Mouse (Mus musculus) stomach, embryonic 14.5 days (tissue): ENCODE data around the gene Pnkp. TPM values are rescaled to one million over a fixed set of nuclear protein-coding genes. Genes with fewer than 3 reads are reported as not detected.

Source experiments
- ATAC-seq: fragments of 200-750 bp; cut with Nextera tagmentation; 2 replicates; pipeline ENCODE4 v1.8.0; 2017; ENCODE audit warnings: low read depth, moderate TSS enrichment; ENCODE audit not compliant: insufficient number of reproducible peaks, insufficient read depth, low FRiP score
- H3K27ac ChIP-seq: fragments of 300-500 bp; sonication (generic); 2 replicates; pipeline ENCODE4 v1.5.1; 2014; ENCODE audit warnings: mild to moderate bottlenecking, low read length, moderate library complexity, mixed read lengths
- H3K27me3 ChIP-seq: fragments of 300-500 bp; sonication (generic); 2 replicates; pipeline ENCODE4 v1.6.1; 2014; ENCODE audit warnings: low read length, control low read depth, mixed read lengths; ENCODE audit not compliant: control insufficient read depth, insufficient read depth
- H3K36me3 ChIP-seq: fragments of 300-500 bp; sonication (generic); 2 replicates; pipeline ENCODE4 v1.6.1; 2014; ENCODE audit warnings: mild to moderate bottlenecking, control low read depth, low read length, moderate library complexity, mixed read lengths; ENCODE audit not compliant: control insufficient read depth, insufficient read depth
- H3K4me1 ChIP-seq: fragments of 300-500 bp; sonication (generic); 2 replicates; pipeline ENCODE4 v1.6.1; 2014; ENCODE audit warnings: low read length, control low read depth, mixed read lengths; ENCODE audit not compliant: control insufficient read depth, insufficient read depth
- H3K4me2 ChIP-seq: fragments of 300-500 bp; sonication (generic); replicated peaks from 2 replicates; pipeline ENCODE4 v1.6.1; 2014; ENCODE audit warnings: low read depth, low read length, control low read depth
- H3K4me3 ChIP-seq: fragments of 300-500 bp; sonication (generic); 2 replicates; pipeline ENCODE4 v1.5.1; 2014; ENCODE audit warnings: low read depth, low read length, control low read depth
- H3K9ac ChIP-seq: fragments of 300-500 bp; sonication (generic); replicated peaks from 2 replicates; pipeline ENCODE4 v1.6.1; 2014; ENCODE audit warnings: low read depth, mild to moderate bottlenecking, control low read depth, low read length, moderate library complexity, mixed read lengths
- H3K9me3 ChIP-seq: fragments of 300-500 bp; sonication (generic); 2 replicates; pipeline ENCODE4 v1.6.1; 2016; ENCODE audit warnings: low read depth, low read length, control low read depth; ENCODE audit not compliant: control insufficient read depth
- WGBS: fragments of 180-500 bp; shearing (Covaris S2); extraction: QIAGEN DNeasy Blood & Tissue Kit; methylation state at CpG from one replicate; pipeline ENCODE4 v1.1.7; 2014; 5-methylcytosine and 5-hydroxymethylcytosine counted together
- microRNA counts: library from miRNA; unstranded; fragments of <30 nt; microRNA quantifications from one replicate; lab custom pipeline; 2016
- microRNA-seq: library from miRNA; unstranded; fragments of <30 nt; microRNA quantifications from one replicate; pipeline ENCODE4, GENCODE M21; 2016
- polyA plus RNA-seq: library from polyadenylated mRNA; unstranded; fragments of >200 nt; fragmentation: Nextera tagmentation; extraction: Ambion mirVana; gene quantifications from 2 replicates; pipeline ENCODE4 v1.2.1, GENCODE M21; 2014

Gene Pnkp
- polyA plus RNA-seq, 1 experiment from 2014 or later = 30.0 TPM

DNA sequence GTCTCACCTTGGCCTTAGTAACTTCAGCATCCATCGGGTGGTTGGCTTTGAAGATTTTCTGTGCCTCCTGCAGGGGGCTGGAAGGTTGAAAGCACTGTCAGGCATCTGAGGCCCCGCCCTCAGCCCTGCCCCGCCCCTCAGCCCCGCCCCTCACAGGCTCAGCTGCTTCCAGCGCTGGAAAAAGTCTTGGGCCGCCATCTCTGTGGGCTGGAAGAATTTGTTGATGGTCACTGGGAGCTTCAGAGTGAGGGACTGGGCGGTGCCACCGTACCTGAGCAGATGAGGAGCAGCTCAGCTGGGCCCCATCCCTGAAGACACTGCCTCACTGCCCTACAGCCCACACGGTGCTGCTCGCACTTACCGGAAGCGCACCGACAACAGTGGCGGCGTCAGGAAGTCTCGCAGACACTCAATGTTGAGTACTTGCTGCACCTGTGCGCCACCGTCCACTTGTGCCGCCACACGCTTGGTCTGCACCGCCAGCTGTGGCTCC lies 44.3 kb downstream of the Pnkp start:
- no peak overlapping the region for H3K27ac ChIP-seq

DNA sequence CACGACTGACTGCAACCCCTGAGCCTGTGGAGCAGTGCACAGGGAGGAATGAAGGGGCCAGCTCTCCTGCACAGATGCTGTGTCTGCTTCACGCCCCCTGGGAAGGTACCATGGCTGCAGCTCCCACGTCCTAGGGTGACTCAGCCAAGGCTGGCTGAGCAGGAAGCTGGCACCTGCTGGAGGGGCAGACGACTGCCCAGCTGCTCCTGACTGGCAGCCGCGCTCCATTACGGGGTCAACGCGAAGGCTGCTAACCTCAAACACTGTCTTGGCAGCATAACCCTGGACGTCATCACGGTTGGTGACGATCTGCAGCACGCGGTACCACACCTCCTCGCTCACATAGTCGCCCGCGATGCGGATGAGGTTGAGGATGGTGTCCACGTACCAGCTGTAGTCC lies 48.5 kb downstream of the Pnkp start:
- no peak overlapping the region for H3K4me3 ChIP-seq
- no peaks in the 10 kb centered on the region for H3K9me3 ChIP-seq
- no peak overlapping the region for H3K4me2 ChIP-seq
- peaks cover 79% of the 10 kb centered on the region for H3K36me3 ChIP-seq
- no peak for ATAC-seq
- peaks cover 7% of the 10 kb centered on the region; the same call in 1 of the 2 replicates for H3K4me1 ChIP-seq
- H3K27ac ChIP-seq = no peak overlapping the region
- WGBS = 93% methylated on average over 20 of the region's 20 CpGs
- no peaks in the 10 kb centered on the region for H3K27me3 ChIP-seq
- H3K9ac ChIP-seq = no peak overlapping the region

More for the DNA sequence above, 44.3 kb downstream of the Pnkp start:
- no peaks in the 10 kb centered on the region for H3K27me3 ChIP-seq
- H3K4me2 ChIP-seq = peak overlapping the region; percentile 46
- H3K36me3 ChIP-seq = peaks cover 48% of the 10 kb centered on the region
- ATAC-seq = peak; percentile 25; the same call in 1 of the 2 replicates
- H3K9me3 ChIP-seq = no peaks in the 10 kb centered on the region
- H3K4me1 ChIP-seq = peaks cover 20% of the 10 kb centered on the region; the same call in 1 of the 2 replicates
- H3K9ac ChIP-seq = no peak overlapping the region; the same call in 1 of the 2 replicates
- WGBS = 9% methylated on average over 21 of the region's 21 CpGs
- H3K4me3 ChIP-seq = peak overlapping the region; percentile 23

DNA sequence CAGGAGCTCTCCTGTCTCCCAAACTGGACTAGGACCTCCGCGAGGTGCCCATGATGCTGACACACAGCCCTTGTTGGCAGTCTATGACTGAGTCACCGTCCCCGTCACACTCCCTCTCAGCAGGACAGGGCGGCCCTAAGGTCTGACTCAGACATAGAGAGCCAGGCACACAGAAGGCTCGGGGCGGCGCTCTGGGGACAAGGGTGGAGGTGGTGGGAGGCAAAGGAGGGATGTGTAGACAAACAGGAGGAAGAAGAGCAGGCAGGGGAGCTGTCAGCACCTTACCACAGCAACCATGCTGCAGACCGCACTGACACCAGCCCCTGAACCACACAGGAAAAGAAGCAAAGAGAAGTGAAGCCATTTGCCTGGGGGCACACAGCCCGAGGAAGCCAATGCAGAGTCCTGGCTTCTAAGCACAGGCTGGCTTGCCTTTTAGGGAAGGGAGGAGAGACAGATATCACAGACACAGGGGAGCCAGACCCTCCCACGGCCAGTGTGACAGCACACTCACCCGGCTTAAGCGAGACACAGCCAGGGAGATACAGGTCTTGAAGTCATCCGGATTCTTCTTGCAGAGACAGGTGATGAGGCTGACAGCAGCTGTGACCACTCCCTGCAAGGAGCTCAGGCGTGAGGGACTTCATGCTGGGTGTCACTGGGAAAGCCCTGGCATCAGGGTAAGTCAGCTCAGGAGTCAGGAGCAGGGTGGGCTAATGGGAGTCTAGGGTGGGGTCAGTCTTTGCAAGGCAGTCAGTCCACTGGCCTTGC lies 52.0 kb downstream of the Pnkp start:
- H3K27me3 ChIP-seq = no peaks in the 10 kb centered on the region
- H3K9me3 ChIP-seq = no peaks in the 10 kb centered on the region
- ATAC-seq = no peak
- H3K4me2 ChIP-seq = no peak overlapping the region
- H3K36me3 ChIP-seq = peaks cover 85% of the 10 kb centered on the region
- 89% methylated on average over 15 of the region's 15 CpGs for WGBS
- H3K27ac ChIP-seq = no peak overlapping the region
- H3K4me3 ChIP-seq = no peak overlapping the region
- no peak overlapping the region for H3K9ac ChIP-seq
- H3K4me1 ChIP-seq = no peaks in the 10 kb centered on the region

MicroRNA genes within 50 kb of the gene (microRNA counts, 519-probe panel; counts per million panel counts)
- microRNA mmu-miR-707 (lab: Ali Mortazavi, UCI) = not detected

Small RNA genes within 50 kb of the gene (microRNA-seq; reads per million reads assigned to microRNA genes)
- not detected for gene Mir707

Other genes with a start within 250 kb of the Pnkp start
- gene Myh14, start 186.3 kb upstream of the Pnkp start, polyA plus RNA-seq = 14.0 and 15.8 TPM in 2 replicates
- not detected in 2 replicates for gene Izumo2, start 148.4 kb upstream of the Pnkp start, polyA plus RNA-seq
- 32.9 and 34.7 TPM in 2 replicates for gene Vrk3, start 108.7 kb upstream of the Pnkp start, polyA plus RNA-seq
- gene Zfp473, start 106.1 kb upstream of the Pnkp start, polyA plus RNA-seq = 1.9 and 3.0 TPM in 2 replicates
- gene Nup62, start 41.1 kb upstream of the Pnkp start, polyA plus RNA-seq = 54.2 and 56.6 TPM in 2 replicates
- 1.2 and 3.0 TPM in 2 replicates for gene Il4i1, start 40.8 kb upstream of the Pnkp start, polyA plus RNA-seq
- 3.1 and 4.4 TPM in 2 replicates for gene Atf5, start 40.5 kb upstream of the Pnkp start, polyA plus RNA-seq
- gene Akt1s1, start 8.1 kb upstream of the Pnkp start, polyA plus RNA-seq = 43.6 and 54.9 TPM in 2 replicates
- gene Tbc1d17, start 8.1 kb upstream of the Pnkp start, polyA plus RNA-seq = 64.6 and 71.8 TPM in 2 replicates
- gene Ptov1, start 12.6 kb downstream of the Pnkp start, polyA plus RNA-seq = 377 and 384 TPM in 2 replicates
- gene Med25, start 35.6 kb downstream of the Pnkp start, polyA plus RNA-seq = 65.2 and 79.4 TPM in 2 replicates
- gene Fuz, start 38.9 kb downstream of the Pnkp start, polyA plus RNA-seq = 25.8 and 26.4 TPM in 2 replicates
- 67.3 and 72.1 TPM in 2 replicates for gene Ap2a1, start 72.4 kb downstream of the Pnkp start, polyA plus RNA-seq
- 0.17 TPM in 2 replicates for gene Tsks, start 86.1 kb downstream of the Pnkp start, polyA plus RNA-seq
- gene Cpt1c, start 117.7 kb downstream of the Pnkp start, polyA plus RNA-seq = 24.7 and 25.0 TPM in 2 replicates
- 165 and 186 TPM in 2 replicates for gene Prmt1, start 129.4 kb downstream of the Pnkp start, polyA plus RNA-seq
- 89.2 and 96.0 TPM in 2 replicates for gene Irf3, start 140.5 kb downstream of the Pnkp start, polyA plus RNA-seq
- 60.6 and 62.9 TPM in 2 replicates for gene Bcl2l12, start 141.6 kb downstream of the Pnkp start, polyA plus RNA-seq
- gene Scaf1, start 159.2 kb downstream of the Pnkp start, polyA plus RNA-seq = 48.9 and 49.8 TPM in 2 replicates
- 71.0 and 75.0 TPM in 2 replicates for gene Rras, start 160.8 kb downstream of the Pnkp start, polyA plus RNA-seq
- 13.7 and 17.8 TPM in 2 replicates for gene Prr12, start 195.7 kb downstream of the Pnkp start, polyA plus RNA-seq
- 58.9 and 63.6 TPM in 2 replicates for gene Nosip, start 205.3 kb downstream of the Pnkp start, polyA plus RNA-seq
- gene Prrg2, start 205.5 kb downstream of the Pnkp start, polyA plus RNA-seq = 20.7 and 20.9 TPM in 2 replicates
- 418 and 432 TPM in 2 replicates for gene Rcn3, start 235.1 kb downstream of the Pnkp start, polyA plus RNA-seq
- 78.6 and 79.9 TPM in 2 replicates for gene Fcgrt, start 246.7 kb downstream of the Pnkp start, polyA plus RNA-seq